Mouse (Mus musculus) kidney, embryonic 16.5 days (tissue): Measurements from ENCODE around the gene Pomt2. TPM values are rescaled to one million over a fixed set of nuclear protein-coding genes. Genes with fewer than 3 reads are reported as not detected.
A peak's percentile ranks its signal among the peaks of the same experiment; 100 is the strongest.

ENCODE experiments used
- ATAC-seq: fragments of 200-750 bp; cut with Nextera tagmentation; 2 replicates; pipeline ENCODE4 v1.8.0; 2017; ENCODE audit warnings: moderate TSS enrichment; ENCODE audit not compliant: low FRiP score, low TSS enrichment
- H3K27ac ChIP-seq: fragments of 300-500 bp; sonication (generic); 2 replicates; pipeline ENCODE4 v1.5.1; 2014; ENCODE audit warnings: low read length
- H3K27me3 ChIP-seq: fragments of 300-500 bp; sonication (generic); 2 replicates; pipeline ENCODE4 v1.6.1; 2014; ENCODE audit warnings: low read length, control low read depth, mixed read lengths; ENCODE audit not compliant: insufficient read depth
- H3K36me3 ChIP-seq: fragments of 300-500 bp; sonication (generic); 2 replicates; pipeline ENCODE4 v1.6.1; 2014; ENCODE audit warnings: low read length, control low read depth, mixed read lengths; ENCODE audit not compliant: insufficient read depth
- H3K4me1 ChIP-seq: fragments of 300-500 bp; sonication (generic); 2 replicates; pipeline ENCODE4 v1.6.1; 2014; ENCODE audit warnings: low read length, control low read depth, mixed read lengths; ENCODE audit not compliant: insufficient read depth
- H3K4me2 ChIP-seq: fragments of 300-500 bp; sonication (generic); replicated peaks from 2 replicates; pipeline ENCODE4 v1.6.1; 2014; ENCODE audit warnings: low read depth, low read length
- H3K4me3 ChIP-seq: fragments of 300-500 bp; sonication (generic); 2 replicates; pipeline ENCODE4 v1.5.1; 2014; ENCODE audit warnings: mild to moderate bottlenecking, low read length
- H3K9ac ChIP-seq: fragments of 300-500 bp; sonication (generic); replicated peaks from 2 replicates; pipeline ENCODE4 v1.6.1; 2014; ENCODE audit warnings: low read length
- H3K9me3 ChIP-seq: fragments of 300-500 bp; sonication (generic); 2 replicates; pipeline ENCODE4 v1.6.1; 2016; ENCODE audit warnings: low read length, control low read depth
- WGBS: fragments of 180-500 bp; shearing (Covaris S2); extraction: QIAGEN DNeasy Blood & Tissue Kit; methylation state at CpG from one replicate; pipeline ENCODE4 v1.1.7; 2014; 5-methylcytosine and 5-hydroxymethylcytosine counted together
- polyA plus RNA-seq: library from polyadenylated mRNA; unstranded; fragments of >200 nt; fragmentation: Nextera tagmentation; extraction: Ambion mirVana; gene quantifications from 2 replicates; pipeline ENCODE4 v1.2.1, GENCODE M21; 2015

Gene Pomt2
- polyA plus RNA-seq, 1 experiment from 2014 or later, result 20.3 TPM

- H3K4me2 ChIP-seq, result no peak overlapping the region
- no peak overlapping the region for H3K27ac ChIP-seq
- H3K9ac ChIP-seq, result no peak overlapping the region
- ATAC-seq, result no peak
- no peak overlapping the region for H3K4me3 ChIP-seq
- H3K4me1 ChIP-seq, result no peaks in the 10 kb centered on the region
- H3K36me3 ChIP-seq, result no peaks in the 10 kb centered on the region
- H3K27me3 ChIP-seq, result no peaks in the 10 kb centered on the region
- no peaks in the 10 kb centered on the region for H3K9me3 ChIP-seq
- WGBS, result 61% methylated on average over 6 of the region's 6 CpGs
Observed at GRCm38 (mm10) chr12:87093671-87094070, 54.1 kb downstream of the Pomt2 start.

DNA sequence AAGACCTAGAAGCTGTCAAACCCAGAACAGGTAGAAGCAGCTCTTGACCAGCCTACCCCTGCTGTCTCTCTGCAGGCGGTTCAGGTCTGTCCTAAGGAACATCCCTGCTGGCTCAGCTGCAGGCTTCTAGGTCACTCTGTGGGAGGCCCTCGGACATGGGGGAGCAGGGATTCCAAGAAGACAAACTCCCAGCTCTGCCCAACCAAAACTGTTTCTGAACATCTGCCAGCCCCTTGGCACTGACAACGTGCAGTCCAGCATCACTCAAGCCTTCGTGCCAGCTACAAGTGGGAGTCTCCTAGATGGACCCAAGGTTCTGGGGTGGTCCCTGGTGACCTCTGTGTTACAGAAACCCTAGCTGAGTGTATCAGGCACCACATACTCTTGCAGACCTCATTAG lies 54.5 kb downstream of the Pomt2 start:
- Histone ChIP-seq H3K27ac (no peak overlapping the region), H3K4me3 (no peak overlapping the region), H3K9me3 (no peaks in the 10 kb centered on the region), H3K4me2 (no peak overlapping the region), H3K4me1 (no peaks in the 10 kb centered on the region), H3K9ac (no peak overlapping the region), H3K27me3 (no peaks in the 10 kb centered on the region), H3K36me3 (no peaks in the 10 kb centered on the region)
- 78% methylated on average over 4 of the region's 4 CpGs for WGBS
- no peak for ATAC-seq

GRCm38 (mm10) chr12:87091916-87092315 lies 55.9 kb downstream of the Pomt2 start:
- H3K9ac ChIP-seq, result no peak overlapping the region
- no peaks in the 10 kb centered on the region for H3K9me3 ChIP-seq
- no peaks in the 10 kb centered on the region for H3K36me3 ChIP-seq
- no peaks in the 10 kb centered on the region for H3K4me1 ChIP-seq
- H3K4me3 ChIP-seq, result no peak overlapping the region
- H3K27me3 ChIP-seq, result no peaks in the 10 kb centered on the region
- whole genome bisulfite sequencing, result 73% methylated on average over 2 of the region's 2 CpGs
- no peak for ATAC-seq
- H3K4me2 ChIP-seq, result no peak overlapping the region
- no peak overlapping the region for H3K27ac ChIP-seq

DNA sequence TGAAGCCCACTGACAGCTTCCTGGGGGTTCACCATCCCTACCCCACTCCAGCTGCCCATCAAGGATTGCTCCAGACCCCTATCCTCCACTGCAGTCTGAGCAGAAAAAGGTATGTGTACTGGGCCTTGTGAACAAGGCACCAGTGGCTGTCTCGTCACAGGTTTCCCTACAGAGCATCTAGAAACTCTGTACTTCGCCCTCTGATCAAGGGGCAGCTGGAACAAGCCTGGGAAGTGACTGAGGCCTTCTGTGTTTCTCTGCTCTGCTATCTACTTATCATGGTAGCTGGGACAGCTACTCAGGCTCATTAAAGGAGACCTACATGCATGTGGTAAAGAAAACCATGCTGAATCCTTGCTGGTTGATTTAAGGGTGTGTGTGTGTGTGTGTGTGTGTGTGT lies 58.1 kb downstream of the Pomt2 start:
- no peak overlapping the region for H3K9ac ChIP-seq
- H3K27me3 ChIP-seq, result no peaks in the 10 kb centered on the region
- WGBS, result 74% methylated on average over 2 of the region's 2 CpGs
- no peaks in the 10 kb centered on the region for H3K4me1 ChIP-seq
- no peak overlapping the region for H3K27ac ChIP-seq
- no peak overlapping the region for H3K4me3 ChIP-seq
- ATAC-seq, result peak; percentile 53; the same call in 1 of the 2 replicates
- no peaks in the 10 kb centered on the region for H3K9me3 ChIP-seq
- H3K36me3 ChIP-seq, result no peaks in the 10 kb centered on the region
- no peak overlapping the region for H3K4me2 ChIP-seq

GRCm38 (mm10) chr12:87089255-87089654 lies 58.5 kb downstream of the Pomt2 start:
- Histone ChIP-seq H3K9ac (no peak overlapping the region), H3K36me3 (no peaks in the 10 kb centered on the region), H3K27ac (no peak overlapping the region), H3K4me1 (no peaks in the 10 kb centered on the region), H3K9me3 (no peaks in the 10 kb centered on the region), H3K4me3 (no peak overlapping the region), H3K4me2 (no peak overlapping the region), H3K27me3 (no peaks in the 10 kb centered on the region)
- no peak for ATAC-seq
- WGBS, result 70% methylated on average over 4 of the region's 4 CpGs

DNA sequence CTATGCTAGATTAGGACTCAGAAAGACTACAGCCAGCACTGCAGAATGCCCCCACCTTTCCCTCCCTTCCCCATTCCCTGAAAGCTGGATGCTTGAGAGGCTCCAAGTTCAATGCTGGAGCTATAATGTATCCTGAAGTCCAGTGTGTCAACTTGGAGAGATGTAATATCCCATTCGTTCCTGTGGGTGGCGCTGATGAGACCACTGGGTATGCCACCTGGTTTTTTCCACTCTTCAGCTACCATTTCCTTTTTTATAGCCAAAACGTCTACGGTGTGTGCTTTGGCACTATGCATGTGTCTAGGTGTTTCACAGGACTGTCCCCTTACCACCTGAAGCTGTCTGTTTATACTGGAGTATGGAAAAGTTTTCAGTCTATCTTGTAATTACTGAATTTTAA lies 59.4 kb downstream of the Pomt2 start:
- Histone ChIP-seq H3K4me1 (no peaks in the 10 kb centered on the region), H3K27ac (no peak overlapping the region), H3K4me3 (no peak overlapping the region), H3K4me2 (no peak overlapping the region), H3K9ac (no peak overlapping the region), H3K9me3 (no peaks in the 10 kb centered on the region), H3K27me3 (no peaks in the 10 kb centered on the region), H3K36me3 (no peaks in the 10 kb centered on the region)
- WGBS, result 41% methylated on average over 4 of the region's 4 CpGs
- ATAC-seq, result no peak

GRCm38 (mm10) chr12:87087236-87087635 lies 60.5 kb downstream of the Pomt2 start:
- Histone ChIP-seq H3K4me3 (no peak overlapping the region), H3K27ac (no peak overlapping the region), H3K36me3 (no peaks in the 10 kb centered on the region), H3K9me3 (no peaks in the 10 kb centered on the region), H3K27me3 (no peaks in the 10 kb centered on the region), H3K9ac (no peak overlapping the region), H3K4me1 (no peaks in the 10 kb centered on the region), H3K4me2 (no peak overlapping the region)
- ATAC-seq, result no peak
- WGBS, result 63% methylated on average over 7 of the region's 7 CpGs

- ATAC-seq, result no peak
- H3K27ac ChIP-seq, result no peak overlapping the region
- WGBS, result 89% methylated on average over 8 of the region's 8 CpGs
- H3K4me1 ChIP-seq, result no peaks in the 10 kb centered on the region
- no peaks in the 10 kb centered on the region for H3K9me3 ChIP-seq
- no peak overlapping the region for H3K9ac ChIP-seq
- no peaks in the 10 kb centered on the region for H3K27me3 ChIP-seq
- H3K4me3 ChIP-seq, result no peak overlapping the region
- no peaks in the 10 kb centered on the region for H3K36me3 ChIP-seq
- no peak overlapping the region for H3K4me2 ChIP-seq
Observed at GRCm38 (mm10) chr12:87082797-87083196, 65.0 kb downstream of the Pomt2 start.

- H3K4me3 ChIP-seq, result no peak overlapping the region
- 87% methylated on average over 2 of the region's 2 CpGs for WGBS
- H3K27ac ChIP-seq, result no peak overlapping the region
- H3K9me3 ChIP-seq, result no peaks in the 10 kb centered on the region
- H3K27me3 ChIP-seq, result no peaks in the 10 kb centered on the region
- H3K4me1 ChIP-seq, result no peaks in the 10 kb centered on the region
- no peak overlapping the region for H3K9ac ChIP-seq
- no peak overlapping the region for H3K4me2 ChIP-seq
- no peaks in the 10 kb centered on the region for H3K36me3 ChIP-seq
- ATAC-seq, result no peak
Observed at GRCm38 (mm10) chr12:87076610-87077009, 71.2 kb downstream of the Pomt2 start.

- WGBS, result 80% methylated on average over 5 of the region's 5 CpGs
- Histone ChIP-seq H3K9ac (no peak overlapping the region), H3K27me3 (no peaks in the 10 kb centered on the region), H3K4me2 (no peak overlapping the region), H3K27ac (no peak overlapping the region), H3K9me3 (no peaks in the 10 kb centered on the region), H3K4me3 (no peak overlapping the region), H3K4me1 (no peaks in the 10 kb centered on the region), H3K36me3 (no peaks in the 10 kb centered on the region)
- ATAC-seq, result no peak
Observed at GRCm38 (mm10) chr12:87070520-87070919, 77.2 kb downstream of the Pomt2 start.

DNA sequence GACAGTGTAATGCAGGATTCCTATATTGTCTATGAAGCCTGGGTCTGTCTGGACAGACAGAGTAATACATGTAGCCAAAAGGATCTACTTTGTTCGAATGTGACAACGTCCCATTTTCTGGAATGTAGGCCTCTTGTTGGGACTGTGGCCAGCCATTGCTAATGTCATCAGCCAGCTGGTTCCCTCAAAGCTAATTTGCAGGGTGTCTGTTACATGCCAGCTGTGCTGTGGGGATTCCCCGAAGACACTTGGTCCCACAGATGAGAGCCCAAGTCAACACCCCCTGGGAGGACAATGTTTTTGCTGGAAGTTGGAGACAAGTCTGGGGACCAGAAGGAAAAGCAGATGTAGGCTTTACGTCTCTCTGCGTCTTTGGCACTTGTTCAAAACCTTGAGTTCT lies 81.3 kb downstream of the Pomt2 start:
- Histone ChIP-seq H3K9ac (no peak overlapping the region), H3K4me2 (no peak overlapping the region), H3K27me3 (no peaks in the 10 kb centered on the region), H3K9me3 (no peaks in the 10 kb centered on the region), H3K4me3 (no peak overlapping the region), H3K27ac (no peak overlapping the region), H3K36me3 (no peaks in the 10 kb centered on the region), H3K4me1 (no peaks in the 10 kb centered on the region)
- WGBS, result 80% methylated on average over 5 of the region's 5 CpGs
- ATAC-seq, result no peak
